Mouse (Mus musculus) hindbrain, embryonic 16.5 days (tissue): Measurements from ENCODE around the gene Gab2. TPM values are rescaled to one million over a fixed set of nuclear protein-coding genes. Genes with fewer than 3 reads are reported as not detected.

ENCODE experiments used
- ATAC-seq: fragments of 200-750 bp; cut with Nextera tagmentation; 2 replicates; pipeline ENCODE4 v1.8.0; 2017; ENCODE audit warnings: moderate TSS enrichment, moderate library complexity
- H3K27ac ChIP-seq: fragments of 300-500 bp; sonication (generic); 2 replicates; pipeline ENCODE4 v1.5.1; 2014; ENCODE audit warnings: low read depth, mild to moderate bottlenecking, control low read depth, low read length, moderate library complexity
- H3K27me3 ChIP-seq: fragments of 300-500 bp; sonication (generic); replicated peaks from 2 replicates; pipeline ENCODE4 v1.6.1; 2014; ENCODE audit warnings: low read length; ENCODE audit not compliant: control insufficient read depth, insufficient read depth
- H3K36me3 ChIP-seq: fragments of 300-500 bp; sonication (generic); 2 replicates; pipeline ENCODE4 v1.6.1; 2014; ENCODE audit warnings: mild to moderate bottlenecking, low read length, moderate library complexity, mixed read lengths; ENCODE audit not compliant: control insufficient read depth, insufficient read depth
- H3K4me1 ChIP-seq: fragments of 300-500 bp; sonication (generic); 2 replicates; pipeline ENCODE4 v1.6.1; 2014; ENCODE audit warnings: low read depth, low read length; ENCODE audit not compliant: control insufficient read depth, insufficient read depth
- H3K4me2 ChIP-seq: fragments of 300-500 bp; sonication (generic); 2 replicates; pipeline ENCODE4 v1.6.1; 2014; ENCODE audit warnings: mild to moderate bottlenecking, low read length, control low read depth, moderate library complexity
- H3K4me3 ChIP-seq: fragments of 300-500 bp; sonication (generic); 2 replicates; pipeline ENCODE4 v1.5.1; 2014; ENCODE audit warnings: mild to moderate bottlenecking, low read length, control low read depth, moderate library complexity
- H3K9ac ChIP-seq: fragments of 300-500 bp; sonication (generic); 2 replicates; pipeline ENCODE4 v1.6.1; 2014; ENCODE audit warnings: low read depth, mild to moderate bottlenecking, control low read depth, low read length, moderate library complexity
- H3K9me3 ChIP-seq: fragments of 300-500 bp; sonication (generic); 2 replicates; pipeline ENCODE4 v1.6.1; 2014; ENCODE audit warnings: mild to moderate bottlenecking, low read length, moderate library complexity; ENCODE audit not compliant: control insufficient read depth
- WGBS: fragments of 180-500 bp; shearing (Covaris S2); extraction: QIAGEN DNeasy Blood & Tissue Kit; methylation state at CpG from one replicate; pipeline ENCODE4 v1.1.7; 2014; 5-methylcytosine and 5-hydroxymethylcytosine counted together
- polyA plus RNA-seq: library from polyadenylated mRNA; unstranded; fragments of >200 nt; fragmentation: Nextera tagmentation; extraction: Ambion mirVana; gene quantifications from 2 replicates; pipeline ENCODE4 v1.2.1, GENCODE M21; 2015

Gab2 gene
- polyA plus RNA-seq, 1 experiment from 2014 or later, result 14.1 TPM

DNA sequence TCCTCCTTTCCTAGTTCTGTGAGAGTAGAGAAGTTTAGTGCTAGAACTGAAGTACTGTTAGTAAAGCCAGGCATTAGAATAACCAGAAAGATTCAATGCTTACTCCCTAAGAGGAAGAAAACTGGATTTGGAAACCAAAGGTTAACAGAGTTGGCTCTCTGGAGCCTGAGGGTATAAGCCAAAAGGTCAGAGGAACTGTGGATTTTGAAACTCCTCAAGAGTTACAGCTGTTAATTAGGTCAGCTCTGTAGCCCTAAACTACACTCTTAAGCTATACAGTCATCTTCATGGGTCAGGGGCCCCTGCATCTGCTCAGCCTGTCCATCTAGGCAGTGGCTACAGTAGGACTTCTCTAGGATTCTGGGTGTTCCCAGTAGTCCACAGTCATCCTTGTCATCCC is 4.4 kb upstream of the Gab2 start:
- Histone ChIP-seq H3K9me3 (no peaks in the 10 kb centered on the region), H3K4me3 (no peak overlapping the region), H3K4me2 (no peak overlapping the region), H3K36me3 (no peaks in the 10 kb centered on the region), H3K27ac (no peak overlapping the region), H3K4me1 (no peaks in the 10 kb centered on the region), H3K9ac (no peak overlapping the region), H3K27me3 (no peaks in the 10 kb centered on the region)
- ATAC-seq, result no peak

DNA sequence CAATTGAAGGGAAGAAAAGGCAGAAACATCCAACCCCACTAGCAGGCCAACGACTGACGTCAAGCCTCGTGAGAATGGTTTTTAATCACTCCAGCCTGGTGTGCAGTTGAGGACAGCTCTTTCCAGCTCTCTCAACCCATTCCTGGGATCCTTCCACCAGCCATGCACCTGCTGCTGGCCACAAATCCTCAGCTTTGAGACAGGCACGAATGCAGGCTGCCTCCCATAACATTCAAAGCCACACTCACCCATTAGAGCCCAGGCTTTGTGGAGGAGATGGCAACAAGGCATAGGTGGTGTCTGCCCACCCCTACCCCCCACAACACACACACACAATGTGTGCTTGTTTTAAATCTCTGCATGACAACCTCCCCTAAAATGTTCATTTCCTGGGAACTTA is 2.7 kb upstream of the Gab2 start:
- H3K4me1 ChIP-seq, result peaks cover 9% of the 10 kb centered on the region

DNA sequence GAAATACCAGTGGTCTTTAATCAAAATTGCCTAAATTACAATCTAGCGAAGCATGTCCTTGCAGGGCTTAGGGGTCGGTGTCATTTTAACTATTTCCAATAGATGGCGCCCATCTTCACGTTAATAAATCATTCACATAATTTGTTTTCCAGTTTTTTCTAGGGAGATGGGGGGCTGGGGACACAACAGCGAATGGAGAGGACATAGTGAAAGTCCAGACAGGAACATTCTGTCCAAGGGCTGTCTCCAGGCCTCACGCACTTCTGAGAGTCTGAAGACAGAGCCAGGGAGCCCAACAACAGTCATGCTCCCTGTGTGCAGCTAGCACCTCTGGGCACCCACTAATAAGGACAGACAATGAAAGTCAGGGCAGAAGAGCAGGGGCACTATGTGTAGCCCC is 2.2 kb upstream of the Gab2 start:
- Histone ChIP-seq H3K36me3 (no peaks in the 10 kb centered on the region), H3K4me1 (peaks cover 9% of the 10 kb centered on the region), H3K4me2 (no peak overlapping the region), H3K27ac (no peak overlapping the region), H3K27me3 (no peaks in the 10 kb centered on the region), H3K9ac (no peak overlapping the region), H3K9me3 (no peaks in the 10 kb centered on the region), H3K4me3 (no peak overlapping the region)
- ATAC-seq, result no peak
- WGBS, result 13% methylated on average over 6 of the region's 6 CpGs

More for the DNA sequence above, 2.7 kb upstream of the Gab2 start:
- Histone ChIP-seq H3K27ac (no peak overlapping the region), H3K4me2 (no peak overlapping the region), H3K27me3 (no peaks in the 10 kb centered on the region), H3K9me3 (no peaks in the 10 kb centered on the region), H3K9ac (no peak overlapping the region), H3K36me3 (no peaks in the 10 kb centered on the region), H3K4me3 (no peak overlapping the region)
- no peak for ATAC-seq
- 45% methylated on average over 4 of the region's 4 CpGs for WGBS

DNA sequence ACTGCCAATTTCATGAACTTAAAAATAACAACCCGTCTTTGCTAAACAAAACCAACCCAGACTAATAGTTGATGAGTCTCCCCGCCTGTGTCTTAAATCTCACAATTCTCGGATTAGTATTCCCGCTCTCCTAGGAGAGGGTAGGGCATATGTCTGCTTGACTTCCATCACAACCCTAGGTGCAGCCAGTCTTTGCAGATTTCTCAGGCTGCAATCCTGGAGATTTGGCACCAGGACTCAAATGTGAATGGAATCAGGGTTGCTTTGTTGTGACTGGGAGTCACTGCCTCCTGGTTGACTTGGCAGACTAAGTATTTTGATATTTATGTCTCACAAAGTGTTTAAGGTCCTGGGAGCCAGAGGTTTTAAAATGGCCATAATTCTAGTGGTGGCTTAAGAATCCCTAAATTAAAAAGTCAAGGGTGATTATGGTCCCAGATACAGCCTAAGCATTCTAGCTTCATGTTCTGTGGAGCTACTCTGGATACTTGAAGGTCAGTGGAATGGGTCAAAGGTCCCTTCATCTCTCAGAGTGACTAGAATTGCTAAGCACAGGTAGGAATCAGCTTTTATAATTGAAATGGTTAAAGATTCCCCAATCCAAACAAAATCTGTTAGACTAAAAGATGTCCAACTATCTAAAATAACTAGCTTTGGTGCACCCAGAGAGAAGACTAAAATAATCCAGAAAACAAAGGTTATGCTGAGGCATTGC is 1.6 kb upstream of the Gab2 start:
- peaks cover 9% of the 10 kb centered on the region for H3K4me1 ChIP-seq
- H3K4me3 ChIP-seq, result no peak overlapping the region
- H3K27me3 ChIP-seq, result no peaks in the 10 kb centered on the region
- no peak for ATAC-seq
- 79% methylated on average over 4 of the region's 4 CpGs for WGBS
- no peak overlapping the region for H3K9ac ChIP-seq
- no peaks in the 10 kb centered on the region for H3K36me3 ChIP-seq
- no peak overlapping the region for H3K4me2 ChIP-seq
- no peaks in the 10 kb centered on the region for H3K9me3 ChIP-seq
- no peak overlapping the region for H3K27ac ChIP-seq

DNA sequence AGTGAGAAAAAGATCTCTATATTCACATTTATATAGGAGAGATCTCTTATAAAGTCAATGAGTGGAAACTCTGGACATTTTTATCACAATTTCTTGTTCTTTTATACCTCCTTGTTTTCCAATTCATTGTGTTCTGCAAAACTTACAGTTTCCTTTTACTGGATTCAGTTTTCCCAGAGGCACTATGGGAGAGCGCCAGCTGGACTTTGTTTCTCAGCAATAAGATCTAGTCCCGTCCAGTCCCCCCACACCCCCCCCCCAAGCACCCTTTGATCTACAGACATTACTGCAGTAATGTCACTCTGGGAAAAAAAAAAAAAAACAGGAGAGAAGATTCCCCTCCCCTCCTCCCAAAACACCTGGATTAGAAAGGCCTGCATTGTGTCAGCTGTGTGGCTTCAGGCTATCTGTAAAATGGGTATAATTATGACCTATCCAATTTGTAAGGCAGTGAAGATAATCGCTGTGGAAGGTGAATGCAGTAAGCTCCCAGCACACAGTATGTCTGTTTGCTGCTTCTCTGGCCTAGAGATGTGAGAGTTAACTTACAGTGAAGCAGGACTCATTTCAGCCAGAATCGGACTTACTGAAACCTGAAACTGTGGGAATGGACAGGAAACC is 655 bp upstream of the Gab2 start:
- no peaks in the 10 kb centered on the region for H3K27me3 ChIP-seq
- peak overlapping the region; percentile 94; the same call in 1 of the 2 replicates for H3K9ac ChIP-seq
- no peaks in the 10 kb centered on the region for H3K36me3 ChIP-seq
- H3K4me3 ChIP-seq, result peak overlapping the region; percentile 93
- peak overlapping the region; percentile 86 for H3K4me2 ChIP-seq
- no peaks in the 10 kb centered on the region for H3K9me3 ChIP-seq
- H3K4me1 ChIP-seq, result peaks cover 9% of the 10 kb centered on the region
- ATAC-seq, result no peak
- peak overlapping the region; percentile 86 for H3K27ac ChIP-seq
- WGBS, result 37% methylated on average over 4 of the region's 4 CpGs

DNA sequence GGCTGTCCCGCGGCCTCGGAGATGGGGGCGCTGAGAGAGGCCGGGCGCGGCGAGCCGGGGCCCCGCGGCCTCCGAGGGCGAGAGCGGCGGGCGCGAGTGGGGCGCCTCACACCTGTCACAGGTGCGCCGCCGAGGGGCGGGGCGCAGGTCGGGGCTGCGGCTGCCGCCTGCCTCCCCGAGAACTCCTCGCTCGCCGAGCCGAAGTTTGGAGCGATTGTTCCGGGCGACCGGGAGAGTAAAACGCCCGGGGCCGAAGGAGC is 503 bp downstream of the Gab2 start:
- H3K9me3 ChIP-seq, result no peaks in the 10 kb centered on the region
- peak overlapping the region; percentile 93 for H3K4me3 ChIP-seq
- peak overlapping the region; percentile 86 for H3K27ac ChIP-seq
- WGBS, result 1% methylated on average over 18 of the region's 38 CpGs
- H3K9ac ChIP-seq, result peak overlapping the region; percentile 94
- peak overlapping the region; percentile 86 for H3K4me2 ChIP-seq
- peaks cover 9% of the 10 kb centered on the region for H3K4me1 ChIP-seq
- no peaks in the 10 kb centered on the region for H3K36me3 ChIP-seq
- no peak; the same call in 1 of the 2 replicates for ATAC-seq
- H3K27me3 ChIP-seq, result no peaks in the 10 kb centered on the region

DNA sequence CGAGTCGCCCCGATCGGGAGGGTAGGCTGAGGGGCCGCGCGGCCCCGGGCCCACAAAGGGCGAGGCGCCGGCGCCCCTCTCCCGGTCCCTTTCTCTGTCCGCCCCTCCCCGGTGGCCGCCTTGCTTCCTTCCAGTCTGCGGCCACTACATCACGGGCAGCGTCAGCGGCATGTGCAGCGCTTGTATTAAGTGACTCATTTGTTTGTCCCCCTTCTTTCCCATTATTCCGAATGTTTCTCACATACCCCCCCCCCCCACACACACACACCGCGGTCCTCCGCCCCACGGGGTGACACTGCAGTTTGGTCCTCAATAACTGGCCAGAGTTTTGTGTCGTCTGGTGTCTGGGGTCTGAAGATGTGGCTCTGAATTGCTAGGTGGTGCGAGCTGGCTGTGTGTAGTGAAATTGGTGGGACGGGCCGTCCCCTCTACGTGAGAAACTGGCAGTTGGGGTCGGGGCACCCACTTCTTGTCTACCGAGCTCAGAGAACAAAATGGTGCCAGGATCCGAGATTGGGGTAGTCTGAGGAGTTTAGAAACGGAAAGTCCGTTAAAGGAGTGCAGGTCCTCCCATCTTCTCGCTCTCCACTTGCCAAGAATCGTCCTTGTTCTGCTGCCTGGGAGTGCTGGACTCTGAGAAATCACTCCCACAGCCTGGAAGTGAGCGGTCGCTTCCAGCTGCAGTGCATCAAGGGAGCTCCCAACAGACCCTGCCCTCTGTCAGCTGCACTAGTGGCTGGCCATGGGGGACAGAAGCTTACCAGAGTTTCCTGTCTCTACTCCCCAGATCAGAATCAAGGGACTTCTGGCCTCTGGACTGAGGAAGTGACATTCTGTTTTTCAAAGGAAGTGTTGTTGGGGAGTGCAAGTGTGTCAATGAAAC is 1.1 kb downstream of the Gab2 start:
- Histone ChIP-seq H3K4me1 (peaks cover 9% of the 10 kb centered on the region), H3K36me3 (no peaks in the 10 kb centered on the region), H3K9me3 (no peaks in the 10 kb centered on the region), H3K9ac (peak overlapping the region; percentile 94), H3K27me3 (no peaks in the 10 kb centered on the region), H3K4me2 (peak overlapping the region; percentile 86), H3K4me3 (peak overlapping the region; percentile 93), H3K27ac (peak overlapping the region; percentile 86)
- ATAC-seq, result peak; percentile 60
- under 1% methylated on average over 35 of the region's 40 CpGs for WGBS

DNA sequence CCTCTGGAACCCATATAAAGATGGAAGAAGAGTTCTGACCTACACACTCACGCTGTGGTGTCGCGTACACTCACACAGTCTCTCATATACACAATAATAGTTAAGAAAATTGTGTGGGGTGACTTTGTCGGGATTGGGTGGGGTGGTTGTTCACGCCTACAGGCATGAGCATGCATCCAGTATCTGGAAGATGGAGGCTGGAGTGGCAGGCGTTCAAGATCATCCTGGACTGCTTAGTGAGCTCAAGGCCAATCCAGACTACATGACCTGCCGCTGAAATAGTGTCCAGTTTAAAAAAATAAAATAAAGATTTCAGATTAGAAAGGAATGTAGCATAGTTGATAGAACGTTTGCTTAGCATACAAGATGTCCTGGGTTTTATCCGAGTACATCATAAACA is 2.2 kb downstream of the Gab2 start:
- H3K36me3 ChIP-seq, result no peaks in the 10 kb centered on the region
- H3K4me1 ChIP-seq, result peaks cover 9% of the 10 kb centered on the region
- no peak for ATAC-seq
- peak overlapping the region; percentile 86 for H3K4me2 ChIP-seq
- no peak overlapping the region for H3K9ac ChIP-seq
- no peak overlapping the region for H3K4me3 ChIP-seq
- no peaks in the 10 kb centered on the region for H3K27me3 ChIP-seq
- WGBS, result 88% methylated on average over 9 of the region's 9 CpGs
- H3K9me3 ChIP-seq, result no peaks in the 10 kb centered on the region
- no peak overlapping the region for H3K27ac ChIP-seq

DNA sequence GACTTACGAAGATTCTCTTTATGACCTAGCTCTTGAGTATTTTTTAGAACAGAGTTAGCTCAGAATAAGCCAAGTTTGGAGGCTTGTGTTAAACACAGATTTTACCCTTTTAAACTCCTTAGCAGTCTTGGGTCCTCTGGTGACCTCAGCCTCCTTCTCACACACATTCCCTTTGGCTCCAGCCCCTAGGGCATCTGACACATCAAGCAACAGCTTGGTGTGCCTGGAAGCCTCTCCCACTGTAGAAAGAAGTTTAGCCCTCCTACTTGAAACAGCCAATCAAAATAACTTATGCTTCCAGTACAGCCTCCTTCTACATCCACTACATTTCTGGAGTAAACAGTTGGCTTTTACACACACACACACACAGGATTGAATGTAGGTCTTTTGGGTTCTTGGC is 2.8 kb downstream of the Gab2 start:
- Histone ChIP-seq H3K4me1 (peaks cover 9% of the 10 kb centered on the region), H3K27me3 (no peaks in the 10 kb centered on the region), H3K9me3 (no peaks in the 10 kb centered on the region), H3K4me3 (no peak overlapping the region), H3K9ac (no peak overlapping the region), H3K27ac (no peak overlapping the region), H3K4me2 (no peak overlapping the region), H3K36me3 (no peaks in the 10 kb centered on the region)
- WGBS, result 90% methylated on average over 1 of the region's 1 CpGs
- ATAC-seq, result no peak
